Mouse (Mus musculus) adrenal gland (tissue): ENCODE results near the gene Unc5c.

ENCODE experiments used
- intact Hi-C: fragments of 180-260 bp; cut with DNase I; formaldehyde crosslinking; loops from one replicate; pipeline ENCODE4 v1.15.1; 2025
- long read RNA-seq, 2 experiments: library from polyadenylated mRNA; unstranded; transcript quantifications; one replicate each; pipeline ENCODE4 v2.0.0; 2020; ENCODE audit warnings: borderline replicate concordance in 1 of 2; ENCODE audit not compliant: insufficient replicate concordance in 1 of 2

Gene Unc5c
- long read RNA-seq, experiment 1, partial matches to known transcripts, result 0 of 1 reads
- long read RNA-seq, experiment 1, other reads (novel, unspliced or antisense), result 1 of 1 reads
- long read RNA-seq, experiment 2, partial matches to known transcripts, result 0 of 2 reads
- long read RNA-seq, experiment 2, other reads (novel, unspliced or antisense), result 2 of 2 reads

DNA sequence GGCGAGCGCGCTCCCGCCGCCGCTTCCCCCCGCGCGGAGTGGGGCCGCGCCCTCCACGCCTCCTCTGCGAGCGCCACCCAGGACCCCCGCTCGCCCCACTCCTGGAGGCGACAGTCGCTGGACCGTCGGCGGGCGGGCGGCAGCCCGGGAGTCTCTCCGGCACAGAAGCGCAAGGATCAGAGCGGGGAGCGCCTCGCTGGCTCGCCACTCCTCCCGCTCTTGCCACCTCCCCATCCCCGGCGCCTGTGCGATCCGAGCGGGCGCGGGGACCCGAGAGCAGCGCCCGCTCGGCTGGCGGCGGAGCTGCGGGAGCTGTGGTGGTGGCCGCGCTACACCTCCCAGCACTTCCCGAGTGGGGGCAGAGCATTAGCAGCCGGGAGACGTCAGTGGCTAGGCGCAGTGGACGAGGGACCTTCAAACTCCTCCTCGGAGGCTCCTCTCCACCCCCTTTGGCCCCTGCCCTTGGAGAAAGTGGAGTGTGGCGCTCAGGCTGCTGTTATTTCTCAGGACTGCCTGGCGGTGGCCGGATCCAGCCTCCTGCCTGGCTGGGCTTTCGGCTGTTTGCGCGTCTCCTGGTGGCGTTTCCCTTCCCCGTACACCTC is at the start of gene Unc5c:
Gene Unc5c (plus strand): TSS at position 113 of the 602 bp plus-strand sequence.
- intact Hi-C loops, result loop anchor here (5.0 kb wide), 1 partner anchor 372 kb away; no protein-coding TSS in a partner anchor

- intact Hi-C loops, result no loop called here
These were observed 7.5 kb upstream of the Unc5c start for GRCm38 (mm10) chr3:141457475-141457874.

GRCm38 (mm10) chr3:141462482-141462881 is 2.5 kb upstream of the Unc5c start:
- intact Hi-C loops, result no loop called here

DNA sequence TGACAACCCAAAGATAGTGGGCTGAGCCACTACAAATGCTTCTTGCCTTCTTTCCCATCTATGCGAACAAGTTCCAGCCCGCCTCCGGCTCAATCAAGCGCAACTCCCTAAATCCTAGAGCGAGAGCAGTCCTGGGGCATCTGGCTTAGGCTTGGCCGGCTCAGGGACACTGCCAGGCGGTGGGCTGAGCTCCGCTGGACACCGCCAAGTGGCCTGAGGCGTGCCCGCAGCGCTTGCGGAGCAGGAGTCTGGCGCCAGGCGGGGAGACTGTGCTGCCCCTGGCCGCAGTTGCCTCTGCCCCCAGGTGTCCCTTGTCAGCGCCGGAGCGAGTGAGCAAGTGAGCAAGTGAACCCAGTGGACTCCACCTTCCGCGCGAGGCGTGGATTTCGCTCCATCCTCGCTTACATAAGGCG is 319 bp upstream of the Unc5c start:
- intact Hi-C loops, result loop anchor here (5.0 kb wide), 1 partner anchor 373 kb away; no protein-coding TSS in a partner anchor

DNA sequence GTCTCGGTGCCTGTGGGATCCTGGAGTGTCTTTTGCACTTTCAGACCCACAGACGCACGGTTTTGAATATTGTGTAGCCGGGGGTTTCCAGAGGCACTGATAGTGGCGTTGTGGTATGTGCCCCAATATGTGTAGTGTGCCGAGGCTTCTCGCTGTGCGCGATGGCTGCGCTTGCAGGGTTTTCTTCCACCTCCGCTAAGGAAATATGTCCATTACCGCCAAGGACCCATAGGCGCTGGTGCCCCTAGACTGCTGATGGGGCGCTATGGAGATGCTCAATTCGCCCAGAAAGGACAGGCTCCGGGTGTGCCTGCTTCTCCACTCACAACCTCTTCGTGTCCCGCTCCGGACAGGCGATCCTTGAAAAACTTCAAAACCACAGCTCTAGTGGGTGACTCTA is 1.0 kb downstream of the Unc5c start:
- intact Hi-C loops, result loop anchor here (5.0 kb wide), 1 partner anchor 371 kb away; no protein-coding TSS in a partner anchor

- intact Hi-C loops, result loop anchor here (5.0 kb wide), 1 partner anchor 370 kb away; no protein-coding TSS in a partner anchor
These were observed 1.8 kb downstream of the Unc5c start for GRCm38 (mm10) chr3:141466727-141467335.

DNA sequence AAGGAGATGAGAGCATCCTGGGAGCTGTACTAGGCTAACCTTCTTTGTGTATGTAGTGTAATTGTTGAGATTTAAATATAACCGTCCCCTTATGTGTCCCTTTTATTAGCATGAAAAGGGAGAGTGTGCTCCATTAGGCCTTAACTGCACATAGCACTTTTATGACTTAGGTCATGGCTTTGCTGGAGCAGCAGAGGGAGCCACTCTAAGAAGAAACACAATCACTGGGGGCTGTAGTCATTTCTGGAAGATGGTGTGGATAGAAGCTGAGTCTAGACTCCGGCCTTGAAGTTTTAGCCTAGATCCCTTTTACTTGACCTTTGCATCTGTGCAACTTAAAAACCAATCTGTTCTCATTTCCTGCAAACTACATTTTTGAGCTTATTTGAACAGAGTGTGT is 4.3 kb downstream of the Unc5c start:
- intact Hi-C loops, result loop anchor here (5.0 kb wide), 1 partner anchor 368 kb away; no protein-coding TSS in a partner anchor

- intact Hi-C loops, result no loop called here
These were observed 8.2 kb downstream of the Unc5c start for GRCm38 (mm10) chr3:141473205-141473604.

- intact Hi-C loops, result no loop called here
These were observed 10.4 kb downstream of the Unc5c start for GRCm38 (mm10) chr3:141475389-141475788.

GRCm38 (mm10) chr3:141475919-141476318 is 10.9 kb downstream of the Unc5c start:
- intact Hi-C loops, result no loop called here

DNA sequence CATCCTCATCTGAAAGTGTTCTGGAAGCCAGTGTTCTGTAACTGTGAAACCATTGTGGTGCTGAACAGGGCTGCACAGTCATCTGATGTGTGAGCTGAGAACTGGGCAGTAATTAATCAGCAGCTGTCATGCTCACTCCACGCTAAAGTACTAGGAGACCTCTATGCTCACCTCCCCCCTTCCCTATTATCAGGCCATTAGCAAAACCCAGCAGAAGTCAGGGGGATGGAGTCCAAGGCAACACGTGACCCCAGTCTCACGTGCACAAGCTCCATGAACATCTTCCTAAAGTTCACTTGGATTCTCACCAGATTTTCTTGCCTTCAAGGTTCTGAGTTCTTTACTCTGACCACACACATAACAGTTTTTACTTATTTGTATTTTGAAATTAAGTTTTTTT is 11.7 kb downstream of the Unc5c start:
- intact Hi-C loops, result no loop called here

- intact Hi-C loops, result no loop called here
These were observed 17.4 kb downstream of the Unc5c start for GRCm38 (mm10) chr3:141482465-141482864.

DNA sequence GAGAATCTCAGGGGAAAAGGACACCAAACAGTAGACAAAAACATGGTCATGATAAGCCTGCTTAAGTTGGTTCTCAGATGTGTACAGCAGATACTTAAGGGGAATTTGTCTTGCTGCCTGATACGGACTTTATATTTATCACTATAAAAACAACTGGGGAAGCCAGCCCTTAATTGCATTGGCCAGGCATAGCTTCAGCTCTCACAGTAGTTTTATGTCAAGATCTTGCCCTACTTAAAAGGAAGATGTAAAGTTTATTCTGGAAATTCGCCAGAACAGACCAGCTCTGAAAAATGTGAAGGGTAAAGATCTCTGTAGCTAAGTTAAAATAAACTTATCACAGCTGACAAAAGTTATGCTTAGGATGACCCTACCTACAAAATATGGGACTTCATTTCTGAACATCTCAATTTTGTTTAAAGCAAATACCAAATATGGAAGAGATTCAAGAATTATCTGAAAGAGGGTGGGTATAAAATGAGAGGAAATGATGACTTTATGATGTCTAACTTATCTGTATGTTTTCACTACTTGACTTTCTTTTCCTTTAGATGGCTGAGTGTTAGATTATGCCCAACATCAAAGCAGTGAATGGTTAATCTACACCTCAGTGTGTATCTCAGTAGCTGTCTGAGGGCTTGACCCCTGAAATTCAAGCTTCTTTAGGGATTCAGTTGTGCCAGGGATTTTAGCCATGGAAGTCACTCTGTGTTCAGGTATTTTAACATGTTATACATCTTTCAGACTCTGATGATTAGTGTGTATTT is 18.8 kb downstream of the Unc5c start:
- intact Hi-C loops, result no loop called here

DNA sequence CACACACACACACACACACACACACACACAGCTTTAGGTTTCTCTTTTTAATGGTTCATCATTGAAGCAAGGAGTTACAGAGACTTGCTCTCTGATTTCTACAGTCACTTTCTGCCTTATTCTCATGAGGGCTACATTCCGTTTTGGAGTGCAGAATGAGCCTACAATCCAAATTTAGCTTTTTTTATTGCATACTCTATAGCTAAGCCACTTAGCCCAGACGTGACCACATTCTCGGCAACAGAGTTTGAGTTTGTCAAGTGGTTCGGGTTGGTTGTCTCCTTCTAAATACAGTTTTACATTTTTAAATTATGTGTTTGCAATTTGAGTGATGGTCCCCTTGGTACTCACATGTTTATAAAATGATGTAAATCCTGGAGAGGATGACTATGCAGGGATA is 20.2 kb downstream of the Unc5c start:
- intact Hi-C loops, result no loop called here

DNA sequence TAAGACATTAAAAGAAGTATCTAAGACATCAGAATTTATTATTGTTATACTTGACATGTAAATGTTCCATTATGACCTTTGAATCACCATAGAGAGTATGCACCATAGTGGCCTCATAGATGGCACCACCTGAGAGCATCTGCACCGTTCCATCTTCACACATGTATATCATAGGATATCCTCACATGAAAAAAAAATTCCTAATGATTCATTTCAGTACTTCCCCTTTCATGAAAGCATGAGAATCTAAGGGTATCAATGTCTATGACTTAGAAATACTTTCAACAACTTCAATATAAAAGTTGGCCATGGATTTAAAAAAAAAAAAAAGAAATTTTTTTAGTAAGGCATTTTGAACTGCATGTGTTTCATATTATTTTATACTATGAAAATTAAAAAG is 25.6 kb downstream of the Unc5c start:
- intact Hi-C loops, result no loop called here

DNA sequence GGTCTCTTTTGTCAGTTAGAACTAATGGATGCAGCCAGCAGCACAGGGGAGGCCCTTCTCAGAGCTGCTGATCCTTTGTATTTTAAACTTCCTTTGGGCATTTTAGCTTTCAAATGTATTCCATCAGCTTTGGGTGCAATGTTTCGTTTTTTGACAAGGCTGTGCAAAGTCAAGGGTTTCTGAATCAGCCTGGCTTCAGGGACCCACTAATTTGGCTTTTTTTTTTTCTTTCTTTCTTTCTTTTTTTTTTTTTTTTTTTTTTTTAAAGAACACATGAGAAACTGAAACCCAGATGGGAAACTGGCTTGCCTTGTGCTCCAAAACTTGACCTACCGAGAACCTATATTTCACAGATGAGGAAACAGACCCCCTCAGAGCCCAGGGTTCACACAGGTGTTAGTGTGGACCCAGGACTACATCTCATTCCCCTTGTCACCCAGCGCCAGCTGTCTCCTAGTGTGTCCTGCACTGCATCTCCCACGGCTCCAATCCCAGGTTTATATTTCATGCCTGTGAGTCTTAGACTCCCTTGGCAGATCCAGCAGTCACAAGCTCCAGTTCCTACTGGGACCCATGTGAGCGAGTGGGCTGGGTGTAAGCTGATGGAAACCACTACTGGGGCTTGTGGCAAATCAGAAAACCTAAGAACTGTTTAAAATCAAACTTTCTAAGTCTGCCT is 26.4 kb downstream of the Unc5c start:
- intact Hi-C loops, result no loop called here

DNA sequence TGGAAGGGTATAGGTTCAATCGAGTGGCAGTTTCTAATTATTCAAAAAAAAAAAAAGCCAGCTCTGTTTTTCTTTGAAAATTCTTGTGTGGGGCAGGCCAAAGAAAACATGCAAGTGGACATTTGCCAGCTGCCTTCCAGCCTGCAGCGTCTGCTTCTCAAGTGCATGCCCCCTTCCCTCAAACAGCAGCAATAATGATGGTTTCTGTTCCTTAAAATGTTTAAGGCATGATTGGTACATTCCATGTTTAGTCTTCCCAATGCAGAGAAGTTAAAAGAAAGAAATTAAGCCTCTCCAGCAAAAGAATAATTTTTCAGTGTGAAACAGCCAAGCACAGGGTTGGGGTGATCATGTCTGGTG is 26.9 kb downstream of the Unc5c start:
- intact Hi-C loops, result no loop called here

GRCm38 (mm10) chr3:141493000-141493399 is 28.0 kb downstream of the Unc5c start:
- intact Hi-C loops, result no loop called here

DNA sequence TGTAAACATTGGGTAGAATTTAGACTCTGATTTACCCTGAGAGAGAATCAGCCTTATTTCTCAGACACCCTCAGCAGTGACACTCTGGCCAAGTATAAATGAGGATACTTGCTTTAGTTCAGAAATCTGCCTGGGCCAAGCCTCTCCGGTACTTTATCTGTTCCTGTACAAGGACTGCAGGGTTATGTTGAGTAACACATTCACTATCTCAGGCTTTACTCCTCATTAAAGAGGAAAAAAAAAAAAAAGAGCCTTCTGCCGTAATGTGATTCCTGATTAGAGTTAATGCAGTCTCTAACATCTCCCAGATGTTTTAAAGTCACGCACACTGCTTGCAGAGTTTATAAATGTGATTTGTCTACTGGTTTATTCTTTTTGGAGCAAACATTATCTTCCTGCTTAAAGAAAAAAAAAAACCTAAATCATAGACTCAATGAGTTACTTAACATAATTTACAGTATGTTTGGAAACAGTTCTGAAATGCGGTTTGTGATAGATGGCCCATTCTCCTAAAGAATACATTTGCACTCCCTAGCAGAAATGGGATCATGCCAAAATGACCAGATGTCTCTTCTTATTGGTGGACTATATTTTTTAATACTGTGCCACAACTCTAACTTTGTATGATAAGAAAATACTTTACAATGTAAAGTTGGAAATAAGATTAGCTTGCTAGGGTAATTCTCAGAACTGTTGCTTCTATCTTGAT is 33.5 kb downstream of the Unc5c start:
- intact Hi-C loops, result no loop called here

DNA sequence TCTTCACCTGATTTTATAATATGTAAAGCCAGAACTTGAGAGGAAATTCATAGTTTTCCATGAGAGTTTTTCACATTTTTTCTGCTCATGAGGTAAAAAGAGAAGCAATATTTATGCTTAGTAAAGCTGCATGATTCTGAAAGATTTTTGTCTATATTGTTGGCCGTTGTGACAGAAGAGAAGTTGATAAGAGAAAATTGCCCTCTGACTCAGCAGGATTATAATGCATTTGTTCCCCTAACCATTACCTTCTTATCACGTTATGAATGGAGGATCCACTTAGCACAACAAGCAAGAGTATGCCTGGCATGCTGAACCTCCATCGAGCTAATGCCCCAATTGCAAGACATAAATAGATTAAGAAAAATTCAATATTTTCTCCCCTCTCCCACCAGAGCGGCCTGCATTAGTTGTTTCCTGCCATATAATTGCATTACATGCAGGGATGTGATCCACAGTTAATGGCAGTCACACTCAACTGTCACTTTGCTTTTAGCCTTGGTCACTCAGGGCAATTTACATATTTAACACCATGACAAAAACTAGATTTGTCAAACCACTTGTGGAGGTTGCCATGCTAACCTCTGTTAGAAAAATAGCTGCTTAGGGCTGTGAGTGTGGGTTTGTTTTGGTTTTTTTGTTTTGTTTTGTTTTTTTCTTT is 37.0 kb downstream of the Unc5c start:
- intact Hi-C loops, result no loop called here
